Mouse (Mus musculus) left cerebral cortex, adult 11 months (tissue): ENCODE data around the gene Btbd35f22.
"Not testable (repeated sequence)": the region's sequence is repeated elsewhere in the genome, so short reads cannot be mapped to it uniquely, and the experiment has no call there.

Experiments used
- DNase-seq: peaks from one replicate; pipeline ENCODE4 v3.0.0; 2022; ENCODE audit warnings: low spot score

Btbd35f22 gene

GRCm38 (mm10) chrX:32047529-32047928, at the start of gene Btbd35f22:
Gene Btbd35f22, plus strand, starts transcription at chrX:32047829.
- DNase-seq = not testable (repeated sequence)
